Mouse (Mus musculus) lung, adult 2 months (tissue): ENCODE measurements around the gene Lasp1.

ENCODE experiments used
- CTCF ChIP-seq: fragments of 200-500 bp; IDR thresholded peaks from 2 replicates; pipeline ENCODE4 v1.5.1; 2011; ENCODE audit warnings: mild to moderate bottlenecking, low read length, control low read depth; ENCODE audit not compliant: insufficient read depth
- POLR2A ChIP-seq: fragments of 200-500 bp; IDR thresholded peaks from 2 replicates; pipeline ENCODE4 v1.6.1; 2011; ENCODE audit warnings: low read depth, mild to moderate bottlenecking, control low read depth, low read length, borderline replicate concordance; ENCODE audit errors: extremely low read depth

GRCm38 (mm10) chr11:97813746-97814515 is 15.1 kb downstream of the Lasp1 start:
- TF ChIP-seq CTCF: no peak
- no peak for TF ChIP-seq POLR2A
